Mouse (Mus musculus) midbrain, embryonic 10.5 days (tissue): ENCODE measurements around the gene Homer1. TPM values are rescaled to one million over a fixed set of nuclear protein-coding genes. Genes with fewer than 3 reads are reported as not detected.

Experiments used
- DNase-seq: peaks from one replicate; pipeline ENCODE4 v3.0.0-alpha.2; 2017; ENCODE audit warnings: low spot score
- H3K27ac ChIP-seq: fragments of 300-500 bp; sonication (generic); replicated peaks from 2 replicates; pipeline ENCODE4 v1.5.1; 2016; ENCODE audit warnings: mild to moderate bottlenecking
- H3K27me3 ChIP-seq: fragments of 300-500 bp; sonication (generic); 2 replicates; pipeline ENCODE4 v1.6.1; 2016; ENCODE audit warnings: low read depth, mild to moderate bottlenecking; ENCODE audit not compliant: poor library complexity, severe bottlenecking
- H3K36me3 ChIP-seq: fragments of 300-500 bp; sonication (generic); 2 replicates; pipeline ENCODE4 v1.6.1; 2016; ENCODE audit warnings: mild to moderate bottlenecking, moderate library complexity
- H3K4me1 ChIP-seq: fragments of 300-500 bp; sonication (generic); 2 replicates; pipeline ENCODE4 v1.6.1; 2016
- H3K4me3 ChIP-seq: fragments of 300-500 bp; sonication (generic); 2 replicates; pipeline ENCODE4 v1.5.1; 2016; ENCODE audit warnings: mild to moderate bottlenecking, moderate library complexity
- H3K9me3 ChIP-seq: fragments of 300-500 bp; sonication (generic); replicated peaks from 2 replicates; pipeline ENCODE4 v1.6.1; 2016; ENCODE audit warnings: mild to moderate bottlenecking
- WGBS: fragments of 180-500 bp; shearing (Covaris S2); methylation state at CpG from one replicate; pipeline ENCODE4 v1.1.7; 2016; 5-methylcytosine and 5-hydroxymethylcytosine counted together
- polyA plus RNA-seq: library from polyadenylated mRNA; unstranded; fragments of >200 nt; fragmentation: Nextera tagmentation; extraction: Ambion mirVana; gene quantifications from 2 replicates; pipeline ENCODE4 v1.2.1, GENCODE M21; 2016

Gene Homer1
- polyA plus RNA-seq, 1 experiment from 2014 or later: 7.8 TPM

DNA sequence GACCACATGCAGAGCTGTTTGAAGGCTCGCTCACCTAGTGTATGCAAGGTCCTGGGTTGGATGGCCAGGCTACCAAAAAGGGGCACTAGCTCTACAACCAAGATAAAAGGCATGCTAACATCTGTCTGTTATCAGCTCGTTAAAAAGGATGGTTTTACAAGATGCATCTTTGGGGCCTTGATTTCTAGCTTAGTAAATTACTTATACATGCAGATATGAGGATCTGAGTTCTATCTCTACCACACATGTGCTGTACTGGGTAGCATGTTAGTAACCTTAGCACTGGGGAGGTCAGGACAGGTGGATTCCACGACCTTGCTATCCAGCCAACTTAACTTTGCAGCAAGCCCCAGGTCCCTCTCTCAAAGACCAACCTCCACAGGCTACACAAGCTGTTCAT, 46.4 kb downstream of the Homer1 start:
- Histone ChIP-seq H3K4me1 (no peaks in the 10 kb centered on the region), H3K9me3 (no peaks in the 10 kb centered on the region), H3K27me3 (no peaks in the 10 kb centered on the region), H3K36me3 (peaks cover 26% of the 10 kb centered on the region), H3K4me3 (no peak overlapping the region), H3K27ac (no peak overlapping the region)
- 89% methylated on average over 3 of the region's 3 CpGs for WGBS
- DNase-seq: no peak

DNA sequence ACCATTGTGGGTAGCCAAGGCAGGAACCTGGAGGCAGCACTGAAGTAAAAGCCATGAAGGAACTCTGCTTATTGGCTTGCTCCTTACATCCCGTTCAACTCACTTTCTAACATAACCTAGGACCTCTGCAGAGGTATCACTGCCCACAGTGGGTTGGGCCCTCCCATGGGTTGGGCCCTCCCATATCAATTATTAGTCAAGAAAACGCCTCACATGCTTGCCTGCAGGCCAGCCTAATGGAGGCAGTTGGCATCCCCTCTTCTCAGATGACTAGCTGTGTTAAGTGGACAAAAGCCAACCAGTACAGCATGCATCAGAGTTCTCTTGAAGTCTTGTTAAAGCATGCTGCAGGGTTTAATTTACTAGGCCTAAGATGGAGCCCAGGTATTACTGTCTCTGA, 52.6 kb downstream of the Homer1 start:
- H3K27ac ChIP-seq: no peak overlapping the region
- H3K4me3 ChIP-seq: no peak overlapping the region
- 87% methylated on average over 2 of the region's 2 CpGs for WGBS
- H3K9me3 ChIP-seq: no peaks in the 10 kb centered on the region
- DNase-seq: no peak
- no peaks in the 10 kb centered on the region for H3K4me1 ChIP-seq
- no peaks in the 10 kb centered on the region for H3K27me3 ChIP-seq
- peaks cover 15% of the 10 kb centered on the region for H3K36me3 ChIP-seq

GRCm38 (mm10) chr13:93354420-93355278, 55.2 kb downstream of the Homer1 start:
- no peaks in the 10 kb centered on the region for H3K27me3 ChIP-seq
- H3K36me3 ChIP-seq: peaks cover 9% of the 10 kb centered on the region
- no peak overlapping the region for H3K4me3 ChIP-seq
- DNase-seq: no peak
- 74% methylated on average over 7 of the region's 7 CpGs for WGBS
- H3K9me3 ChIP-seq: no peaks in the 10 kb centered on the region
- H3K4me1 ChIP-seq: no peaks in the 10 kb centered on the region
- no peak overlapping the region for H3K27ac ChIP-seq

- Histone ChIP-seq H3K36me3 (peaks cover 6% of the 10 kb centered on the region), H3K4me1 (no peaks in the 10 kb centered on the region), H3K9me3 (no peaks in the 10 kb centered on the region), H3K27ac (no peak overlapping the region), H3K27me3 (no peaks in the 10 kb centered on the region), H3K4me3 (no peak overlapping the region)
- WGBS: 83% methylated on average over 6 of the region's 6 CpGs
- no peak for DNase-seq
These were observed 55.8 kb downstream of the Homer1 start for GRCm38 (mm10) chr13:93355279-93355587.

- no peak for DNase-seq
- Histone ChIP-seq H3K4me3 (no peak overlapping the region), H3K4me1 (no peaks in the 10 kb centered on the region), H3K9me3 (no peaks in the 10 kb centered on the region), H3K36me3 (peaks cover 3% of the 10 kb centered on the region; the same call in 1 of the 2 replicates), H3K27ac (no peak overlapping the region), H3K27me3 (no peaks in the 10 kb centered on the region)
- 93% methylated on average over 1 of the region's 1 CpGs for WGBS
These were observed 59.1 kb downstream of the Homer1 start for GRCm38 (mm10) chr13:93358522-93358921.

DNA sequence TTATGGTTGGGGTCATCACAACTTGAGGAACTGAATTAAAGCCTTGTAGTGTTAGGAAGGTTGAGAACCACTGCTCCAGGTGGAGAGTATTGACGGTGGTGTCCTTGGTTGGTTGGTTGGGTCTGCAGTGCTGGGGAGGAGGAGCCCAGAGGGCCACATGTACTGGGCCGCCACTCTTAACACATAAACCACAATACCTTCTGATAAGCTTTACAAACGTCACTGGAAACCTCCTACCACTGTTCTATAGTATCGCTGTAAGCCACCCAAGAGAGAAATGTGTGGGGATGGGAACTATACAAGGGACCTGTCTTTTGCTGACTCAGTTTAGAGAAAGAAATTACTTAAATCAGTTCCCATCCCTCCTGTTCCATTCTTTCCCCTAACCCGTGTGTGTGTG, 68.1 kb downstream of the Homer1 start:
- Histone ChIP-seq H3K4me3 (no peak overlapping the region), H3K4me1 (no peaks in the 10 kb centered on the region), H3K9me3 (no peaks in the 10 kb centered on the region), H3K36me3 (peaks cover 3% of the 10 kb centered on the region; the same call in 1 of the 2 replicates), H3K27me3 (no peaks in the 10 kb centered on the region), H3K27ac (no peak overlapping the region)
- no peak for DNase-seq
- WGBS: 87% methylated on average over 5 of the region's 5 CpGs

- no peak for DNase-seq
These were observed 69.6 kb downstream of the Homer1 start for GRCm38 (mm10) chr13:93368812-93369584.

DNA sequence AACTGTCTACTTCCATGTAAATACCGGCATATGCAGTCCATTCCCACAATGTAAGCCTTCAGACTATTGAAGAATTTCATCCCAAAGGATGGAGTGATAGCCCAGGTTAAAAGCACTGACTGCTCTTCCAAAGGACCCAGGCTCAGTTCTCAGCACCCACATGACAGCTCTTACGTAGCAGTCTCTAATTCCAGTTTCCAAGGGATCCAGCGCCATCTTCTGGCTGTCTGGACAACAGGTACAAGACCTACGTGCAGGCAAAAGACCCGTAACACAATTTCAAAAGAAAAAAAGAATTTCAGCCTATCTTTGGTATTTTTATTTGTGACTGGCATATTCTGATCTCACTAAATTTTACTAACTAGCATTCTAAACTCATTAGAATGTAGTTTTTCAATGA, 75.0 kb downstream of the Homer1 start:
- Histone ChIP-seq H3K27ac (no peak overlapping the region), H3K4me1 (no peaks in the 10 kb centered on the region), H3K4me3 (no peak overlapping the region), H3K36me3 (peaks cover 8% of the 10 kb centered on the region; the same call in 1 of the 2 replicates), H3K27me3 (no peaks in the 10 kb centered on the region), H3K9me3 (no peaks in the 10 kb centered on the region)
- DNase-seq: no peak
- 91% methylated on average over 5 of the region's 5 CpGs for WGBS

More at GRCm38 (mm10) chr13:93368812-93369584, 69.6 kb downstream of the Homer1 start:
- WGBS: 96% methylated on average over 7 of the region's 7 CpGs
- Histone ChIP-seq H3K27ac (no peak overlapping the region), H3K4me3 (no peak overlapping the region), H3K36me3 (peaks cover 3% of the 10 kb centered on the region; the same call in 1 of the 2 replicates), H3K4me1 (no peaks in the 10 kb centered on the region), H3K27me3 (no peaks in the 10 kb centered on the region), H3K9me3 (no peaks in the 10 kb centered on the region)

DNA sequence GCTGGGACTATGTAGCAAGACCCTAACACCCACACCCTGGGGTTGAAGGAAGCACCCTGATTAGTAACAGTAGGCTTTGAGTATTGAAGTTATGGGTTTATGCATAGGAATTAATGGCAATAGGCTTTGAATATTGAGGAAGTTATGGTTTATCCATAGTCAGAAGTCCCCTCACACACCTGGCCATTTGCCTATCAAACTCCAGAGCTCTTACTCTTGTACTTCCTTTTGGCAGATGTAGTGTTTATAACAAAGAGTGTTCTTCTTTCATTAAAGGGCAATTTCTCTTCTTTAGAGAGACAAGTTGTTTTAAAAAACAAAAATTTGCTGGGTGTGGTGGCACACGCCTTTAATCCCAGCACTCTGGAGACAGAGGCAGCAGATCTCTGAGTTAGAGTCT, 79.1 kb downstream of the Homer1 start:
- WGBS: 91% methylated on average over 1 of the region's 1 CpGs

GRCm38 (mm10) chr13:93380399-93381063, 81.1 kb downstream of the Homer1 start:
- Histone ChIP-seq H3K27ac (no peak overlapping the region), H3K4me1 (no peaks in the 10 kb centered on the region), H3K27me3 (no peaks in the 10 kb centered on the region), H3K9me3 (no peaks in the 10 kb centered on the region), H3K4me3 (no peak overlapping the region), H3K36me3 (no peaks in the 10 kb centered on the region)
- WGBS: 89% methylated on average over 8 of the region's 8 CpGs
- DNase-seq: no peak

More for the DNA sequence above, 79.1 kb downstream of the Homer1 start:
- H3K27me3 ChIP-seq: no peaks in the 10 kb centered on the region
- H3K4me3 ChIP-seq: no peak overlapping the region
- no peaks in the 10 kb centered on the region for H3K9me3 ChIP-seq
- DNase-seq: no peak
- no peaks in the 10 kb centered on the region for H3K4me1 ChIP-seq
- no peak overlapping the region for H3K27ac ChIP-seq
- peaks cover 8% of the 10 kb centered on the region; the same call in 1 of the 2 replicates for H3K36me3 ChIP-seq

DNA sequence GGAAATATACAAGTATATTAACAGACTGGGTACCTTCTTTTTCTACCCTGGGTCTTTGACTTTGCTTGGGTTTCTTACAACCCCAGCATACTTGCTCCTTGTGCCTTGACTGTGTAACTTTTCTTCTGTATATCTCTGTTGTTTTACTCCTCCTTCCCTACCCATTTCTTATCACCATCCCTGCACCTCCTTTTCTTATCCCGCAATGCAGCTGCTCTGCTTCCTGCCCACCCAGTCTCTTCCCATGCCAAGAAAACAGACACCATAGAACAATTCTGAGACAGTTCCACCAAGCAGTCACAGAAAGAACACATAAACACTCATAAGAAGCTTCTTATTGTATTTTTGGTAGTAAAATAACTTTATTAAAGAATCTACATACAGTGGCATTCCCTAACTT, 81.9 kb downstream of the Homer1 start:
- DNase-seq: no peak
- no peaks in the 10 kb centered on the region for H3K9me3 ChIP-seq
- H3K36me3 ChIP-seq: no peaks in the 10 kb centered on the region
- 81% methylated on average over 1 of the region's 1 CpGs for WGBS
- H3K4me1 ChIP-seq: no peaks in the 10 kb centered on the region
- no peak overlapping the region for H3K4me3 ChIP-seq
- H3K27ac ChIP-seq: no peak overlapping the region
- no peaks in the 10 kb centered on the region for H3K27me3 ChIP-seq

DNA sequence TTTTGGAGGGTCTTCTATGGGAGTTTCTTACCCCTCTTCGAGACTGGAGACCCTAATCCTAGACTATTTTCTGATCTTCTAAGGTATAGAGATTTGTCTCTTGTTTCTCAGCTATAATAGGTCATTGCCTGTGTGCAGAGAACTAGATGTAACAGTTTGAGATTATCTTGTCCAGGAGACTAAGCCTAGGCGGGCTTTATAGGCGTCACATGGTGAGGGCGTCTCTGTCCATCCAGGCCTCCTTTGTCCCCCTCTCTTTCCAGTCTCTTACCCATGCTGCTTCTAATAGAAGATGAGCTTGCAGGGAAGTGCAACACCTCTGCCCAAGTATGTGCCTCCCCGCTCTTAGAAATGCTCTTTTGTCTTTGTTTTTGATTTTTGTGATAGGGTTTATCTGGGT, 83.7 kb downstream of the Homer1 start:
- no peak overlapping the region for H3K27ac ChIP-seq
- no peak overlapping the region for H3K4me3 ChIP-seq
- H3K36me3 ChIP-seq: no peaks in the 10 kb centered on the region
- H3K4me1 ChIP-seq: no peaks in the 10 kb centered on the region
- H3K27me3 ChIP-seq: no peaks in the 10 kb centered on the region
- no peaks in the 10 kb centered on the region for H3K9me3 ChIP-seq
- 86% methylated on average over 5 of the region's 5 CpGs for WGBS
- no peak for DNase-seq
